Mouse (Mus musculus) limb, embryonic 14.5 days (tissue): Measurements from ENCODE around the gene Coro1a. TPM values are rescaled to one million over a fixed set of nuclear protein-coding genes. Genes with fewer than 3 reads are reported as not detected.

Experiments
- ATAC-seq: fragments of 200-750 bp; cut with Nextera tagmentation; 2 replicates; pipeline ENCODE4 v1.8.0; 2017; ENCODE audit warnings: low read depth, moderate number of reproducible peaks, moderate TSS enrichment; ENCODE audit not compliant: low FRiP score
- DNase-seq: peaks from one replicate; pipeline ENCODE4 v3.0.0-alpha.2; 2015; ENCODE audit warnings: low spot score
- H3K27ac ChIP-seq: fragments of 300-500 bp; sonication (generic); replicated peaks from 2 replicates; pipeline ENCODE4 v1.5.1; 2014; ENCODE audit warnings: low read depth, mild to moderate bottlenecking, low read length, moderate library complexity, mixed read lengths
- H3K27me3 ChIP-seq: fragments of 300-500 bp; sonication (generic); 2 replicates; pipeline ENCODE4 v1.6.1; 2014; ENCODE audit warnings: low read length, mixed read lengths; ENCODE audit not compliant: control insufficient read depth, insufficient read depth
- H3K36me3 ChIP-seq: fragments of 300-500 bp; sonication (generic); 2 replicates; pipeline ENCODE4 v1.6.1; 2014; ENCODE audit warnings: mild to moderate bottlenecking, low read length, moderate library complexity, mixed read lengths; ENCODE audit not compliant: control insufficient read depth, insufficient read depth
- H3K4me1 ChIP-seq: fragments of 300-500 bp; sonication (generic); 2 replicates; pipeline ENCODE4 v1.6.1; 2014; ENCODE audit warnings: antibody characterized with exemption, low read length, mixed read lengths; ENCODE audit not compliant: control insufficient read depth, insufficient read depth
- H3K4me2 ChIP-seq: fragments of 300-500 bp; sonication (generic); replicated peaks from 2 replicates; pipeline ENCODE4 v1.6.1; 2014; ENCODE audit warnings: low read depth, mild to moderate bottlenecking, low read length, moderate library complexity; ENCODE audit not compliant: severe bottlenecking
- H3K4me3 ChIP-seq: fragments of 300-500 bp; sonication (generic); replicated peaks from 2 replicates; pipeline ENCODE4 v1.5.1; 2014; ENCODE audit warnings: low read length
- H3K9ac ChIP-seq: fragments of 300-500 bp; sonication (generic); 2 replicates; pipeline ENCODE4 v1.6.1; 2014; ENCODE audit warnings: mild to moderate bottlenecking, low read depth, low read length, moderate library complexity; ENCODE audit not compliant: severe bottlenecking
- H3K9me3 ChIP-seq: fragments of 300-500 bp; sonication (generic); 2 replicates; pipeline ENCODE4 v1.6.1; 2016; ENCODE audit warnings: low read length; ENCODE audit not compliant: control insufficient read depth
- POLR2A ChIP-seq: fragments of 200-500 bp; IDR thresholded peaks from 2 replicates; pipeline ENCODE4 v1.8.0; 2012; ENCODE audit warnings: inconsistent platforms, mild to moderate bottlenecking, moderate library complexity, borderline replicate concordance; ENCODE audit not compliant: insufficient read depth, insufficient read length; ENCODE audit errors: extremely low read depth
- WGBS: fragments of 180-500 bp; shearing (Covaris S2); extraction: QIAGEN DNeasy Blood & Tissue Kit; methylation state at CpG from one replicate; pipeline ENCODE4 v1.1.7; 2014; 5-methylcytosine and 5-hydroxymethylcytosine counted together
- polyA plus RNA-seq, 2 experiments: library from polyadenylated mRNA; depleted of rRNA in 1 of 2; stranded (reverse) in 1 of 2; unstranded in 1 of 2; fragments of >200 nt; fragmentation: Nextera tagmentation in 1 of 2; extraction: Ambion mirVana in 1 of 2; gene quantifications; 2 replicates each; pipeline versions ENCODE4 v1.2.1 to v1.2.3; 2012 to 2014

The Coro1a gene
- polyA plus RNA-seq, 2 experiments, result 33.4 to 45.0 TPM

- no peaks in the 10 kb centered on the region for H3K4me1 ChIP-seq
- DNase-seq, result no peak
- H3K9me3 ChIP-seq, result no peaks in the 10 kb centered on the region
- no peak overlapping the region for H3K4me2 ChIP-seq
- no peak overlapping the region for H3K27ac ChIP-seq
- H3K36me3 ChIP-seq, result peaks cover 23% of the 10 kb centered on the region
- no peak for ATAC-seq
- H3K27me3 ChIP-seq, result no peaks in the 10 kb centered on the region
- no peak overlapping the region for H3K9ac ChIP-seq
- TF ChIP-seq POLR2A, result no peak
- no peak overlapping the region for H3K4me3 ChIP-seq
- 96% methylated on average over 8 of the region's 8 CpGs for WGBS
These were observed 32.5 kb downstream of the Coro1a start for GRCm38 (mm10) chr7:126675104-126675503.

- Histone ChIP-seq H3K4me3 (no peak overlapping the region), H3K4me1 (no peaks in the 10 kb centered on the region), H3K36me3 (peaks cover 26% of the 10 kb centered on the region), H3K9ac (no peak overlapping the region), H3K4me2 (no peak overlapping the region), H3K27me3 (no peaks in the 10 kb centered on the region), H3K27ac (no peak overlapping the region), H3K9me3 (no peaks in the 10 kb centered on the region)
- DNase-seq, result no peak
- 92% methylated on average over 9 of the region's 9 CpGs for WGBS
- no peak for TF ChIP-seq POLR2A
- no peak for ATAC-seq
These were observed 35.5 kb downstream of the Coro1a start for GRCm38 (mm10) chr7:126672111-126672510.

GRCm38 (mm10) chr7:126670152-126670551 lies 37.4 kb downstream of the Coro1a start:
- H3K4me1 ChIP-seq, result no peaks in the 10 kb centered on the region
- no peak overlapping the region for H3K4me3 ChIP-seq
- TF ChIP-seq POLR2A, result no peak
- DNase-seq (no peak), ATAC-seq (no peak)
- no peaks in the 10 kb centered on the region for H3K27me3 ChIP-seq
- H3K9ac ChIP-seq, result no peak overlapping the region
- WGBS, result 86% methylated on average over 3 of the region's 3 CpGs
- no peak overlapping the region for H3K4me2 ChIP-seq
- no peaks in the 10 kb centered on the region for H3K9me3 ChIP-seq
- H3K36me3 ChIP-seq, result peaks cover 27% of the 10 kb centered on the region
- H3K27ac ChIP-seq, result no peak overlapping the region

- ATAC-seq (no peak), DNase-seq (no peak)
- Histone ChIP-seq H3K27me3 (no peaks in the 10 kb centered on the region), H3K9me3 (no peaks in the 10 kb centered on the region), H3K9ac (no peak overlapping the region), H3K36me3 (peaks cover 36% of the 10 kb centered on the region), H3K27ac (no peak overlapping the region; the same call in 1 of the 2 replicates), H3K4me1 (no peaks in the 10 kb centered on the region), H3K4me2 (no peak overlapping the region), H3K4me3 (no peak overlapping the region)
- no peak for TF ChIP-seq POLR2A
- 65% methylated on average over 5 of the region's 5 CpGs for WGBS
These were observed 39.1 kb downstream of the Coro1a start for GRCm38 (mm10) chr7:126668452-126668851.

GRCm38 (mm10) chr7:126667495-126668090 lies 40.0 kb downstream of the Coro1a start:
- no peak overlapping the region for H3K27ac ChIP-seq
- WGBS, result 82% methylated on average over 9 of the region's 9 CpGs

More at GRCm38 (mm10) chr7:126667495-126668090, 40.0 kb downstream of the Coro1a start:
- H3K27me3 ChIP-seq, result no peaks in the 10 kb centered on the region
- H3K9ac ChIP-seq, result no peak overlapping the region
- H3K4me1 ChIP-seq, result no peaks in the 10 kb centered on the region
- no peak overlapping the region for H3K4me2 ChIP-seq
- H3K4me3 ChIP-seq, result no peak overlapping the region
- DNase-seq (no peak), ATAC-seq (no peak)
- H3K9me3 ChIP-seq, result no peaks in the 10 kb centered on the region
- TF ChIP-seq POLR2A, result no peak
- H3K36me3 ChIP-seq, result peaks cover 43% of the 10 kb centered on the region
